Mouse (Mus musculus) 3T3-L1 (cell line): Measurements from ENCODE around the gene St7.
A peak's percentile ranks its signal among the peaks of the same experiment; 100 is the strongest.

ENCODE experiments used
- DNase-seq: peaks from one replicate; pipeline ENCODE4 v3.0.0-alpha.2; 2015; ENCODE audit warnings: low read depth, low spot score

The St7 gene

DNA sequence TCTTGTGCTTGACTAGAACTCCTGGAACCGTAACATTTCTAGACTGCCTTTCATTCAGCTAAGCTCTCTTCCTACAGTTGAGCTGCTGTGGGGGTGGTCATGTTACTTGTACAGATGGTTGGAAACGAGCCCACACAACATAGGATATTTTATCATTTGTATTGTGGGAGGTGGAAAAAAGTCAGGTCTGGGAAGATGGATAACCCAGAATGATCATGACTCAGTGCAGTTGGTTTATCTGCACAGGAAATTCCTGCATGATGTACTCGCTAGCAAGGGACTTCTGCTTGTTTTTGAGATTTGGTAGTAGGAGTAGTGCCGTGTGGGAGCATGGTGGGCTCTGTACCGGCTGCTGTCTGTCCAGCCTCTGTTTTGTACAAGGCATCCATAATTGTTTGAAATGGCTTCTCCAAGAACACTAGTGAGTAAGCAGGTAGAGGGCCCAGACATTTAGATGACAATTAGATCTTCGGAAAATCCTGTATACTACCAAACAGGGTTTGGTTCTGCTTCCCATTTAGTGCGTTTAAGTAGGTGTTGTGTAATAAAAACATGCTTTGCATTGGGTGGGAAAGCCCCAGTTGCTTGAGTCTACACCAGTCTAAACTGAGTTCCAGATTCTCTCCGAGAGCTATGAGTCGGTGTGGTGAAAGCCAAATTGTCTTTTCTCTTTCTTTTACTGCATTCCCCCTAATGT is 71.4 kb downstream of the St7 start:
- DNase-seq = peak; percentile 94

DNA sequence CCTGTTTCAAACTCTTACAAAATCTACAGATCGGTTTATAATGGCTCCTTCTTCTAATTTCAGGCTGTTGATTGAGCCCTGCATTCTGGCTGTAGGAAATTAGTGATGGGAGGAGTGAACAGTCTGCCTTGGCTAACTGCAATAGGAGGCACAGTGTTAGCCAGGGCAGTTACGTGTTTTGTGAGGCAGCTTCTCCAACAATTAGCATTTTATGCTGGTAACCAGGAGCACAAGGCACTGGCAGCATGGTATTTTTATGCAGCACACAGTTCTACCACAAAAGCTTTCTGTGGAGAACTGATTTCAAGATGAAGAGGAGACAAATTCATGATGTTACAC is 71.9 kb downstream of the St7 start:
- no peak for DNase-seq

DNA sequence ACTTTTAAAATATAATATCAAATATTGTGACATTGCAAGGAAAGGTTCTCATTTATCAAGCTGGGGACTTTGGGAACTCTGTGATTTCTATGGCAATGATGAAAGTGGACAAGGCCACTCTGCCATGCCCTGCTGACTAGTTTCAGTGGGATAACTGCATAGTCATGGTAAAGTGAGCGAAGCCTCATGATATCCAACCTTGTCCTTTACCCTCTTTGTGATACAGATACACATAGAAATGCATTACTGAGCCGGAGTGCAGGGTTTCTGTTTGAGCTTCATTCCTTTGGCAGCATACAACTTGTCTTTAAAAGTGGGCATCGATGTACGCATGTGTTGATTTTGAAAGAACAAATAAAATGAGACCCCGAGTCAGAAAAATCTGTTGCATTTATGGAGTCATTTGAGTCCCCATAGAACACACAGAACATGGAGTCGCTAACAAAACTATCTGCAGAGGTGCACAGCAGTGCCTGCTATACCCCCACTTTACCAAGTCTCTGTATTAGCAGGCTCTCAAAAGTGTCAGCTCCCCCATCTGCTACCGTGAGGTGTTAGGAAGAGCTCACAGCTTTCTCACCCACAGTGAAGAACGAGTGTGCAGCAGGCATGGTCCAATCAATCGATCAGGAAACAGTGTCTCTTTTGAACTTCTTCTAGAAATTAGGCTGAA is 77.4 kb downstream of the St7 start:
- no peak for DNase-seq

DNA sequence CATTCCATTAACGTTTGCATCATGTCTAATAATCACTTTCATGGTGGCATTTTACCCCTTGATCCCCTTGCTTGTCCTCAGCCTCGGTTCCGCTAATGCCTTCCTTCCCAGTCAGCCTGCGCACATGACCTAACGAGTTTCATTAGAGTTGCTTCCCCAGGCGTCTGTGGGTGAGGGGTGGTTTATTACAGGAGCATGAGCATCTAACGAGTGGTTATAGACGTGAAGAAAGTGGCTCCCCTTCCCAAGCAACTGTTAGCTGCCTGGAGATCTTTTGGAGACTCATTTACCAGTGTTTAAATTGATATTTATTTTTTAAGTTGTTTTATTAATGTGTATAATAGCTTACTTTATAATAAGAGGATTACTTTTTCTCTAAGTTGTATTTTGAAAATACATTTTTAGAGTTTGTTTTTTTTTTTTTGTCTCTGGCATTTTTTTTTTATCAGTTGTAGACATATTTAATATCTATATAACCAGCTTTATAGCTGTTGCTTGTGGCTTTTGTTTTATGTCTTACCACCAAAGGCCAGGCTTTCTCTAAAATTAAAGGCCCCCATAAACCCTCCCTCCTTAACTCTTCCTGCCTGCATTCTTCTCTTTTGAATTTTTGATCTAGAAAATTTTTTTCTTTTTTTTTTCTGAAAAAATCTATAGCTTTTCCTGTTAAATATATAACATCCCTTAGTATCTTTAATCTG is 78.1 kb downstream of the St7 start:
- DNase-seq = no peak

DNA sequence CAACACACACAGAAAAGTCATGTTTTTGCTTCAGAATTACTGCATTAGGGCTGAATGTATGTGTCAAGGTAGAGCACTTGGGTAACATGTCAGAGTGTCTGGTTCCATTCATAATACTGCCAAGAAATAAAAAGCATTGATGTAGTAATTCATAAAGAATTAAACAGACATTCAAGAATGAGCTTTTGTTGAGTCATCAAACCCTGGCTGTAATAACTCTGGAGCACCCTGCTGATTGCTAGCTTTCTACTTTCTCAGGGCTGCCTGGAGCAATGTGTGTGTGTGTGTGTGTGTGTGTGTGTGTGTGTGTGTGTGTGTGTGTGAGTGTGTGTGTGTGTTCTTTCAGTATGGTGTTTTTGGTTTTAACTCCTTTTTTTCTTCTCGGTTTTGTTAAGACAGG is 78.7 kb downstream of the St7 start:
- peak; percentile 78 for DNase-seq

DNA sequence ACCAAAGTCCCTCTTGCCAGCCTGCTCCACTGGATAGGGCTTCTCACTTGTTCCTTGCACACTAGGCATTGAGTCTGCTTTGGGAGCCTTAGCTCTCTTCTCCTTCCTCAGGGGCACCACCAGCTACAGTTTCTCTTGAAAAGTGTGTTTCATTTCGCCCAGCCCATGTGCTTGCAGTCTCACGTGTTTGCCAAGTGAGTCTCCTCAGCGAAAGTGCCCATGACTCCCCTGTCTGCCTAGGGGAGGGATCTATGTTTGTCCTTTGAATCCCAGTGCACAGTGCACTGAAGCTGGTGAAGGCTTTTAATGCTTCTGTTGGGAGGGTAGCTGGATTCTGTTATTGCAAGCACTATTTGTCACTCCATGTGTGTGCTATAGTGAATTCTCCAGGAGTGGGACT is 79.8 kb downstream of the St7 start:
- DNase-seq = no peak

DNA sequence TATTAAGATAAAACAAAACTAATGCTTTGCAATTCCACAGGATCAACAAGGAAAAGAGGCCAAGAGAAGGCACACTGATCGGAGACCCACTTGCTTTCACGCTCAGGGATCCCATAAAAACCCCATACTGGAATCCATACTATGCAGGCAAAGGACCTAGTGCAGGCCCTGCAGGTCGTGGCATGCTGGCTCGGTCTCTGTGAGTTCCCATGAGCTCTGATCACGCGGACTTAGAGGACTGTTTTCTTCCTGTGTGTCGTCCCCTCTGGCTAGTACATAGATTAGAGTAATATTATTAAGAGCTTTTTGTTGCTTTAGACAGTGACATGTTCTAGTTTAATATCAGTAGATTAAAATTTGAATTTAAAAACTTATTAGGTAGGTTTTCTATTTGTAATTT is 83.3 kb downstream of the St7 start:
- DNase-seq = no peak

DNA sequence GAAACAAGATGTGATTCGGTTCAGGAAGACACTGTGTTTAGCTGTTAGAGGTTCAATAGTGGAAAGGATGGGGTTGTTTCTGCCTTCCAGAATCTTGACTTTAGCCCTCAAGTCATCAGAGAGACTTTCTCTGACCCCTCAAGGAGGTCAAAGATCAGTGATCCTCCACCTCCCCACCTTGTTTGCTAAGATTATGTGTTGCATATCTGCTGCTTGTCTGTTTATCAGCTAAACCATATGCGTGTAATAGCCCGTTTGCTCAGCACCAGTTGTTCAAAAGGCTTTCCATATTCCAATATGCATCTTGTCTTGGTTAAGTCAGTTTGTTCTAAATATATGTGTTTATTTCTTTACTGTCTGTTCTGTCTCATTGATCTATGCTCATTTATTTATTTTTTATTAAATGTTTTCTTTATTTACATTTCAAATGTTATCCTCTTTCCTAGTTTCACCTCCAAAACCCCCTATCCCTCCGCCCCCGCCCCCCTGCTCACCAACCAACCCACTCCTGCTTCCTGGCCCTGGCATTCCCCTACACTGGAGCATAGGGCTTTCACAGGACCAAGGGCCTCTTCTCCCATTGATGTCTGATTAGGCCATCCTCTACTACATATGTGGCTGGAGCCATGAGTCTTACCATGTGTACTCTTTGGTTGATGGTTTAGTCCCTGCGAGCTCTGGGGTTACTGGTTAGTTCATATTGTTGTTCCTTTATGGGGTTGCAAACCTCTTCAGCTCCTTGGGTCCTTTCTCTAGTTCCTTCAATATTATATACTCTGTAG is 84.5 kb downstream of the St7 start:
- DNase-seq = no peak

DNA sequence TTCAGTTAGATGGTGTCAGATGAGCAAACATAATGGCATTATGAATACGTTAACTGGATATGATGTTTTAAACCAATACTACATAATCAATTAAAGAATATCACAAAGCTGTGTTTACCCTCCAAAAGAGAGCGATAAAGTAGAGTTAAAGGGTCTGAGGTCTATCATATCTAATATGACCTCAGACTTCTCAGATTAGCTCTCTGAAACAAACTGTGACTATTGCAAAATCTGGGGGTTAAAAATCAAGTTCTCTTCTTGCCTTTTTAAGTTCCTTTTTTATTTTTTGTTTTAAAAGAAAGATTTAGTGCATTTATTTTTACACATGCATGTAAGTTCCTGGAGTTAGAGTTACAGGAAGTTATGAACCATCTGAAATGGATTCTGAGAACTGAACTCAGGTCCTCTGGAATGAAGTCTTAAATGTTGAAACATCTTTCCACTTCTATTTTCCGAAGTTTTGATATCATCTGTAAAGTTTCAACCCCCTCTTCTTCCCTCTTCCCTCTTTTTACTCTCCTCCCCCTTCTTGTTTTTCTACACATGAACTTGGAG is 86.0 kb downstream of the St7 start:
- no peak for DNase-seq

DNA sequence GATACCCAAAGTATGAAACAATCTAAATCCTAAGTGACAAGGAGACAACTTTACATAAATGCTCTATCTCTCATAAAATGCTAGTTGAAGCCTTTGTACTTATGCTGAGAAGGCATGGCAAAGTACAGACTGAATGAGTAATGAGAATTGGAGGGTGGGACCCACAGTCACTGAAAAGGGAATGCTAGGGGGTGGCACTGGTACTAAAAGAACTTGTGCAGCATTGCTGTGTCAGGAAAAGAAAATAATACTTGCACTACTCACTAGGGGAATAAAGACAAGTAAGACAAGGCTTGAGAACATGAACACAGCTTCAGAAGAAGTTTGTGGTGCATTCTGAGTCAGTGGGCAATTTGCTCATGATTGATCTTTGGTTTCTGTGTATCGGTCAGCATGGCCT is 90.8 kb downstream of the St7 start:
- DNase-seq = peak; percentile 60

DNA sequence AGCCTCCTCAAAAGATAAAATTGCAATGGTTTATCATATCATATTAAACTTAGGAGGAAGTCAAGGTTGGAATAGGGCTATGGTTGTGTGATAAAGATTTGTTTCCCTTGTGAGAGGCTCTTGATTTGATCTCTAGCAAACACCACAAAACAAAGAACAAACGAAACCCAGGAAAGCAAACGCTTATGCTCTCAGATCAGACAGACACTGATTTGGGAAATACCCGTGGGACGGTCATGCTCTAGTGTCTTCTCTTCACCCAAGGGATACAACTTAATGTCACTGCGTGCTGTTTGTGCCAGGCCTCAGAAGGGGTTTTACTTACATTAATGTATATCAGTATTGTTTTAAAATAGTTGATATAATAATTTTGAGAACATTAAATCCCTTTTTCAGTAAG is 91.8 kb downstream of the St7 start:
- DNase-seq = no peak

DNA sequence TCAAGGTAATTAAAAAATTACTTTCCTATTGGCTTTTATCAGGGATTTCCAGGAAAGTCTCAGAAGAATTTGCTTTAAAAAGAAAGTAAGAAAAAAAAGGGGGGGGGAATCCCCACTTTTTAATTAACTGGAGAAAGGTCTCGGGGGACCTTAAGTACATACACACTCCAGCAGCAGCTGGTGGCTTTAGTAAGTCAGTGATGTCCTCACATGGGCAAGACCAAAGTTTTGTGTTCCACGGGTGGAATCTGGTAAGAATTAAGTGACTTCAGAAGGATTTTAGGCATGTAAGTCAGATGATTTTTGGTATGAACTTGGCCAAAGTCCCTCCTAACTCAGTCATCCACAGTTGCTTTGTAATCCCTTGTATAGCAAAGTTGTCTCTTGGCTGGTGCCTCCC is 92.5 kb downstream of the St7 start:
- DNase-seq = peak; percentile 92

DNA sequence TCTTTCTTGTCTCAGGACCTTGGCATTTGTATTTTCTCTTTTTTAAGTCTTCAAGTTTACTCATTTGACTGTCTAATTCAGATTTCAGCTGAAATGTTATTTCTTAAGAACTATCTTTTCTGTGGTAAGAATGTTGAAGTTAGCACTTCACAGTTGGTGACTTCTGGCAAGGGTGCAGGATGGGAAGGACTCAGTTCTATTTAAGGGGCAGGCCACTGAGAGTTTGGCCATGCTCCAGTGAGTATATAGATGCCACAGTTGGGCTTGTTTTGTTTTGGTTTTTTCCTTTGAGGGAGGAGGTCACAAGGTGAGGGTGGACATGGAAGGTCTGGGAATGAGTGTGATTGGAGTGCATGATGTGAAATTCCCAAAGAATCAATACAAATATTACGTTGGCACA is 95.1 kb downstream of the St7 start:
- DNase-seq = peak; percentile 47

DNA sequence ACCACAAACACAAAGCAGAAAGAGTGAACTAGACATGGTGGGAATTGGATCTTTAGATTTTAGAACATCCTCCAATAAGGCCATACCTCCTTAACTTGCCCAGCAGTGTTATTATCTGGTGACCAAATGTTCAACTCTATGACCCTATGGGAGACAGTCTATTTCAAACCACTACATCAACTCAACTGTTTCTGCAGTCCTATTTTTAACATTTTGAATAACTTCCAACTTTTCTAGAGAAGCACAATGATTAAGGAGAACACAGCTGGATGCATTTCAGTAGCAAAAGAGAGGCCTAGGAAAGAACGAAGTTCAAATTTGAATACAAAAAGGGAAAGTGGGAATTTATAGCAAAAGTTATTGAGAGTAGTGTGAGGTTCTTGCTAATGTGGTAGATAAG is 97.5 kb downstream of the St7 start:
- DNase-seq = peak; percentile 17

DNA sequence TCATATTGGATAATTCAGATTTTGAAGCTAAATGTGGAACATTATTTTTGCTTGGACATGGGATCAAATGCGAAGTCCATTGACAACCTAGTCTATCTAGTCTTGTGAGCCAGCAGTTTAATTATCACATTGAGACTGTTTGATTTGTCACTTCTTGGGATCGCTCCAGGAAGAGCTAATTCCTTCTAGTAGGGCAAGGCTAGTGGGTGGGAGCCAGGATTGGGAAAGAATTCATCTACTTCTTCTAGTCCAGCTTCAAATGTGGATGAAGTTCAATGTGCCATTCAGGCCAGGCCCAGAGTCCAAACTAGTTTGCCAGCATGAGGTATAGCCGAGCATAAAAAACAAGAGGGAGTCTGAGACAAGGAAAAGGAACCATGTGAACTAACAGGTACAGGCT is 100.7 kb downstream of the St7 start:
- peak; percentile 93 for DNase-seq

DNA sequence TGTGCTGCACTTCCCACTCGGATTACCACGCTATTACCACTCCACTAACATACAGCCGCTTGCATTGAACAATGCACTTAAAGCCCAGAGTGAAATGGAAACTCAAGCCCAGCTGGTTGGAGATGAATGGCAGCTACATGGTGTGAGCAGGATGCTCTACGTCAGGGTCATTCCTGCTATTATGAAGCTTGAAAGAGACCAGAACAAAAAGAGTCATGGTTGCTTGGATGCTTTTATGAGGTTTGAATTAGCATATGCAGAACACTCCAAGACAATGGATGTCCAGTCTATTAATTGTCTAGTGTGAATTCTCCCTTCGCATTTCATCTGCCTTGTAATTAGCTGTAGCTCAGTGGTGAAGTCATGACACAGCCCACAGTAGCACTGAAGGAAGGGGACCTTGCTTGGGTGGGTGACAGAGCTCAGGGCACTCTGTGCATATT is 104.6 kb downstream of the St7 start:
- no peak for DNase-seq

DNA sequence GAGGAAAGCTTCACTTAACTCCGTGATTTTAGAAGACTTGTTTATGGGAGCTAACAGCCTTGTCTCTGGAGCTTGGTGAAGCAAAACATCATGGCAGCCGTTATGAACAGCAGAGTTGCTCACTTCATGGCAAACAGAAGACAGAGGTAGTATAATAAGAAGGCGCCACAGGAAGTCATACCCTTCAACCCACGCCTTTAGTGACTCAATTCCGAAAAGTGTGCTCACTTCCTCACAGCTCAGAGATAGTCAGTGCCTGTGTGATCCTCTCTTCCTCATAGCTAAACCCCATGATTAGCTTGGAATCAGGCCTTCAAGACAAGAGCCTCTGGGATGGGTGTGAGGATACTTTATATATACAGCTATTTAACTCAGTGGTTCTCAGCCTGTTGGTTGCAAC is 108.0 kb downstream of the St7 start:
- DNase-seq = peak; percentile 29

DNA sequence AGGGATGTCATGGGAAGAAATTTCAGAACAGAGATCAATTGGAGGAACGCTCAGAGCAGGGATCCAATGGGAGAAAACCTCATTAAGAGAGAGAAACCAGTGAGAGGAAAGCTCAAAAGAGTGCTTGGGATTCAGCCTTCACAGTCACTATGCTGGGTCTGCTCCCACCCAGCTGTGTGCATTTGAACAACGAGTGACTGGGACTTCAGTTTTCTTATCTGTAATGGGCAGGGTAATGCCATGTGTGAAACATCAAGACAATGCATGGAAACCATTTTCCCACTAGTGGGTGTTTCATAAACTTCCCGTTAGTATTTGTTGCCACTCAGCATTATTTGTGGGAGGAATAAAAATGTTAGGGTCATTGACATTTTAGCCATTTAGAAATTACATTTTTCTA is 111.7 kb downstream of the St7 start:
- DNase-seq = no peak

DNA sequence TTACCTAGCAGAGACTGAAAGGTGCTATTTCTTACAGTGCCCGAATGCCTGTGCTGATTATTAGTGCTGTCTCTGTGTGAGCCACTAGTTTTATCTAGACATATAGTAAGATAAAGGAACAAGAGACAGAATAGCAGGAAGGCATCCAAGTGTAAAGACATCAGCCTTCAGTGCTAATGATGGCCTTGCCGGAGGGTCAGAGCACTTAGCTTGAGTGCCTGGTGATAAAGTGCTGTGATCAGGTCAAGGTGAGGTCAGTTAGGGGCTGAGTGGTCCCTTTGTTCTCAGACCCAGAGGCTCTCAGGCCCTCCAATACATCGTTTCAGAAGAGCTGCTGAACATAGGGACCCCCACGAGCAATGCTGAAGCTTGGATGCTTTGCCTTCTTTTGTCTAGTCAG is 113.8 kb downstream of the St7 start:
- DNase-seq = no peak

DNA sequence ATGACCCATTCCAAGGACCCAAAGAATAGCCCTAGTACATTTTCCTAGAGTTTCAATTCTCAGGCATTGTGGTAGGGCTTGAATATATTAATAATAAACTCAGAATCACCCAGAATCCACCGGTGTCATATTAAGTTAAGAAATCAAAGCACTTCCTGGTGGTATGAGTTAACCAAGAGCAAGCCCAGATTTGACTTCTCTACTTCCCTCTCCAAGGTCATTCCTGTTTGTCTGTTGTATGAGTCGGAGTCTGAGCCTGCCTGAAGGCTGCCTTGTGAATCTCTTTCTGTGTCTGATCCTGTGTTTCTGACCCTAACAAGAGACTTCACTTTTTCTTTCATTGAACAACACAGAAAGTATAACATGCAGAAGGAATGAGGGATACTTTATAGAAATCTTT is 118.3 kb downstream of the St7 start:
- DNase-seq = peak; percentile 72

DNA sequence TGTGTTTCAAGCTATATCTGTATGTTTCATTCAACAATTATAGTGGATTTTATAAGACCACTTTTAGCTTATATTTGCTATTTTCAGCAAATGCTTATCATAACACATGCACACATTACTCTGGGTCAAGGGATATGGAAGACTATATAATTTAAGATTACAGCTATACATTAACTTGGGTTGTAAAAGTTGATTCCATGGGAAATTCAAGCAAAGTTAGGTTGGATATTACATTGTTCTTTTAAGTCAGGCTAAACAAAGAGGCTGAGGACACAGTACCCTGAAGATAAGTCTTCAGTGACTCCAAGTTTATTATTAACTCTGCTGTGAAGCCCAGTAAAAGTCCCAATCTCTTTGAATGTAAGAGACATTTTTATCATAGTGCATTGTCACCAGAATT is 118.8 kb downstream of the St7 start:
- no peak for DNase-seq

DNA sequence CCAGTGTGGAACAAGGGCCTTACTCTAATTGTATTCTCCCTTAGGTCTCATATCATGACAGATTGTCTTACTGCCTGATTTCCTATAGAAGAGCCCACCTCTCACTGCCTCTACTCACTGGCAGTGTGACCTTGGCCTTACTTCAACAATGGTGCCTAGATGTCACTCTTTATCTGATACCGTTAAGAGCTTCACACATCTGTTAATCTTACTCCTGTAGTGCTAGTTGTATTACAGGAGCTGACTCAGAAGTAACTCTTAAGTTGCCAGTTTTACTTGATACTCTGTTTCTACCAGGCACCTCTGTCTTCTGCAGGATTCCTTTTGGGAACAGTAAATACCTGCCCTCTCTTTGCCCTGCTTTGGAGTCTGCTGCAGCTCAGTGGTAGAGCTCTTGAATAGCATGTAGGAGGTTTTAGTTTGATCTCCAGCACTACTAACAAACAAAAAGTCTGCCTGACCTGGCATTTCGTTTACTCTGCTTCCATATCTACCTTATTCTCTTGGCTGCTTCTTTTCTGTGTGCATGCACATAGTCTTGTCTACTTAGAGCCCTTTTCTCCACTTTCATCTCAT is 121.4 kb downstream of the St7 start:
- no peak for DNase-seq
